Mouse (Mus musculus) midbrain, embryonic 14.5 days (tissue): ENCODE results near the gene Uckl1. TPM values are rescaled to one million over a fixed set of nuclear protein-coding genes. Genes with fewer than 3 reads are reported as not detected.

Experiments used
- ATAC-seq: fragments of 200-750 bp; cut with Nextera tagmentation; 2 replicates; pipeline ENCODE4 v1.8.0; 2017; ENCODE audit warnings: moderate number of reproducible peaks, moderate library complexity; ENCODE audit not compliant: low FRiP score, low TSS enrichment
- DNase-seq: peaks from one replicate; pipeline ENCODE4 v3.0.0-alpha.2; 2015
- H3K27ac ChIP-seq: fragments of 300-500 bp; sonication (generic); replicated peaks from 2 replicates; pipeline ENCODE4 v1.5.1; 2014; ENCODE audit warnings: mild to moderate bottlenecking, low read depth, low read length, moderate library complexity
- H3K27me3 ChIP-seq: fragments of 300-500 bp; sonication (generic); 2 replicates; pipeline ENCODE4 v1.6.1; 2014; ENCODE audit warnings: low read length, control low read depth, mixed read lengths; ENCODE audit not compliant: control insufficient read depth, insufficient read depth
- H3K36me3 ChIP-seq: fragments of 300-500 bp; sonication (generic); 2 replicates; pipeline ENCODE4 v1.6.1; 2014; ENCODE audit warnings: low read length, control low read depth; ENCODE audit not compliant: control insufficient read depth, insufficient read depth
- H3K4me1 ChIP-seq: fragments of 300-500 bp; sonication (generic); 2 replicates; pipeline ENCODE4 v1.6.1; 2014; ENCODE audit warnings: mild to moderate bottlenecking, antibody characterized with exemption, low read length, control low read depth; ENCODE audit not compliant: control insufficient read depth, insufficient read depth
- H3K4me2 ChIP-seq: fragments of 300-500 bp; sonication (generic); 2 replicates; pipeline ENCODE4 v1.6.1; 2014; ENCODE audit warnings: mild to moderate bottlenecking, low read length, moderate library complexity
- H3K4me3 ChIP-seq: fragments of 300-500 bp; sonication (generic); replicated peaks from 2 replicates; pipeline ENCODE4 v1.5.1; 2014; ENCODE audit warnings: low read depth, low read length
- H3K9ac ChIP-seq: fragments of 300-500 bp; sonication (generic); replicated peaks from 2 replicates; pipeline ENCODE4 v1.6.1; 2014; ENCODE audit warnings: mild to moderate bottlenecking, low read length, moderate library complexity
- H3K9me3 ChIP-seq: fragments of 300-500 bp; sonication (generic); 2 replicates; pipeline ENCODE4 v1.6.1; 2016; ENCODE audit warnings: low read length, control low read depth, mixed read lengths; ENCODE audit not compliant: control insufficient read depth
- WGBS: fragments of 180-500 bp; shearing (Covaris S2); extraction: QIAGEN DNeasy Blood & Tissue Kit; methylation state at CpG from one replicate; pipeline ENCODE4 v1.1.7; 2014; 5-methylcytosine and 5-hydroxymethylcytosine counted together
- polyA plus RNA-seq: library from polyadenylated mRNA; unstranded; fragments of >200 nt; fragmentation: Nextera tagmentation; extraction: Ambion mirVana; gene quantifications from 2 replicates; pipeline ENCODE4 v1.2.1, GENCODE M21; 2014

Uckl1 gene
- polyA plus RNA-seq, 1 experiment from 2014 or later = 61.0 TPM

DNA sequence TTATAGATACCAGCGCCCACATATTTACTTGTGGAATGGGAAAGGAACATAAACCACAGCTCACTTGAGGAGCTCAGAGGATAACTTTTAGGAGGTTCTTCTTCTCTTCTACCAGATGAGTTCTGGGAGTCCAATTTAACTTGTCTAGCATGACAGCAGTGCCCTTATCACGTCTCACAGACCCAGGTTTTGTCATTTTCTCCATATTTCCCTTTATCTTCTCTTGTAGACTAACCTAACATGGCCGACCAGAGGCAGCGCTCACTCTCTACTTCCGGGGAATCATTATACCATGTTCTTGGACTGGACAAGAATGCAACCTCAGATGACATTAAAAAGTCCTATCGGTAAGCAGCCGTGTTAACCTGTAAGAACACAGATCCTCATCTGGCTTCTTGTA lies 38.5 kb downstream of the Uckl1 start:
- Histone ChIP-seq H3K4me2 (no peak overlapping the region), H3K4me1 (no peaks in the 10 kb centered on the region), H3K27me3 (no peaks in the 10 kb centered on the region), H3K27ac (no peak overlapping the region), H3K36me3 (peaks cover 54% of the 10 kb centered on the region), H3K9me3 (no peaks in the 10 kb centered on the region), H3K4me3 (no peak overlapping the region), H3K9ac (no peak overlapping the region)
- DNase-seq = no peak
- no peak for ATAC-seq
- WGBS = 96% methylated on average over 7 of the region's 7 CpGs

DNA sequence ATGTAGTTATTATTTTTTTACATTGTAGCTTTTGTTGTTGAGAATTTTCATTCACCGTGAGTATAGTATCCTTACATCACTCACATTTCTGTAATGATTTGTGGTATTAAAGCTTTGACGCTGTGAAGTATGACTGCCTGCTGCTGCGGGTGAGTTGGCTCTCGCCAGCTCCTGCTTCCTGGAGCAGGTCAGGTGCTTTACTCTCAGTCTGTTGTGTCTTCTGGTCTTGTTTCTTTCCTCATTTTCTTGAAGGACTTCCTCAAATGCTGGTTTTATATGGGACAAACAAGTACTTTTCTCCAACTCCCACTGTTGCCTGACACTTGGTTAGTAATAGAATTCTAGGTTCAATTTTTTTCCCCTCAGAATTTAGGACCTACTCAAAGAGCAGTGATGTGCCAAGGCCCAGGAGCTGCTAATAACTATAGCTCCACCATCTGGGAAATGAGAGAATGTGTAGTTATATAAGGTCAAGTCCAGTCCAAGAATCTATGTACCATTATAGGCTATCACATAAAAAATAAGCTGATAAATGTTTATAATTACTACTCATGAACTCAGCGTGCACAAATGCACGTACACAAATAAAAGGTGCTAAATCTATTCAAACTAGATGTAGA lies 42.8 kb downstream of the Uckl1 start:
- no peaks in the 10 kb centered on the region for H3K4me1 ChIP-seq
- 94% methylated on average over 6 of the region's 6 CpGs for WGBS
- H3K4me3 ChIP-seq = no peak overlapping the region
- no peak overlapping the region for H3K4me2 ChIP-seq
- no peak for DNase-seq
- no peak for ATAC-seq
- no peak overlapping the region for H3K27ac ChIP-seq
- H3K27me3 ChIP-seq = no peaks in the 10 kb centered on the region
- no peak overlapping the region for H3K9ac ChIP-seq
- peaks cover 11% of the 10 kb centered on the region for H3K36me3 ChIP-seq
- no peaks in the 10 kb centered on the region for H3K9me3 ChIP-seq

DNA sequence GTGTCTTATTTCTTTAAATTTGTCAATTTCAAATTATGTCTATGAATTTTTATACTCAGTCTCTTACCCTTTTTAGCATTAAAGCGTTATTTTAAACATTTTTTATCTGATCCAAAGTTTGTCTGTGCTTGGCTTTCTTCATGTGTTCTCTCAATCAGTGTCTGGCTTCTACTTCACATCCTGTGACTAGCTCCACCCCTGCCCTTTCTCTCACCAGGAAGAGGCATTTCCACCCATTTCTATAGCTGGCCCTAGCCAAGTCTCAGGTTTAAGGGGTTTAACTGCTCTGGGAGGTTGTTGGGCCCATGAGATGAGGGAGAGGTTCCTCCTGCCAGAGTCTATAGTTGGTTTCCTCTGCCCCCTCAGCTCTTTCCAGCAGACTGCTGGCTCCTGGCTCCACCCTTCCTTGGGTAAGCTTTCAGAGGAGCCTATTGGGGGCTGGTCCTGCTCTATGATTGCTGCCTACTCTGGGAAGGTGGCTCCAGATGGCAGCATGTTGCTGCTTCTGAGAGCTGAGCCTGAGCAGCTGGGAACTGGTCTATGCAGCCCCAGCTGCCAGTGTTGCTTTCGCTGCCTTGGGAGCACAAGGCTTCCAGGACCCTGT lies 47.1 kb downstream of the Uckl1 start:
- H3K9me3 ChIP-seq = no peaks in the 10 kb centered on the region
- no peak overlapping the region for H3K4me3 ChIP-seq
- ATAC-seq (no peak), DNase-seq (peak; percentile 33)
- peak overlapping the region; percentile 34; the same call in 1 of the 2 replicates for H3K27ac ChIP-seq
- H3K9ac ChIP-seq = no peak overlapping the region
- no peak overlapping the region for H3K4me2 ChIP-seq
- H3K4me1 ChIP-seq = no peaks in the 10 kb centered on the region
- H3K27me3 ChIP-seq = no peaks in the 10 kb centered on the region
- H3K36me3 ChIP-seq = no peaks in the 10 kb centered on the region
- 80% methylated on average over 2 of the region's 2 CpGs for WGBS

DNA sequence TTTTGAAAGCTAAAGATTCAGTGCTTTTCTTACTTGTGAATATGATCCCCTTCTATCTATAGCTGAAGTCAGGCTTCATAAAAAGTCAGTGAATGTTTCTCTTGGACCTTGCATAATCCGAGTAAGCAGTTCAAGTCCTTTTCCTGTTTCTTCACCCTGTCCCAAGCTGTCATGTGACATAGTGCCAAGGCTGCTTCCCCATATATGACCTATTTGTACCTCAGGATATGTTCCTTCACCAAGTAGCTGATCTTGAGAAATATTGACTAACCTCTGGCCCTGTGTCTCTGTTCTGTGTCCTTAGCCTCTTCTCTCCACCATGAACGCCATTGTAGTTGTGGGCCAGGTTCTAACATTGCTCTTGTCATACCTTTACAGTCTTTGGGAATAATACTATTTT lies 48.3 kb downstream of the Uckl1 start:
- no peak for ATAC-seq
- H3K27ac ChIP-seq = no peak overlapping the region
- no peaks in the 10 kb centered on the region for H3K27me3 ChIP-seq
- H3K4me2 ChIP-seq = no peak overlapping the region
- H3K36me3 ChIP-seq = no peaks in the 10 kb centered on the region
- no peak for DNase-seq
- H3K9ac ChIP-seq = no peak overlapping the region
- WGBS = 93% methylated on average over 2 of the region's 2 CpGs
- H3K4me1 ChIP-seq = no peaks in the 10 kb centered on the region
- no peak overlapping the region for H3K4me3 ChIP-seq
- H3K9me3 ChIP-seq = no peaks in the 10 kb centered on the region

DNA sequence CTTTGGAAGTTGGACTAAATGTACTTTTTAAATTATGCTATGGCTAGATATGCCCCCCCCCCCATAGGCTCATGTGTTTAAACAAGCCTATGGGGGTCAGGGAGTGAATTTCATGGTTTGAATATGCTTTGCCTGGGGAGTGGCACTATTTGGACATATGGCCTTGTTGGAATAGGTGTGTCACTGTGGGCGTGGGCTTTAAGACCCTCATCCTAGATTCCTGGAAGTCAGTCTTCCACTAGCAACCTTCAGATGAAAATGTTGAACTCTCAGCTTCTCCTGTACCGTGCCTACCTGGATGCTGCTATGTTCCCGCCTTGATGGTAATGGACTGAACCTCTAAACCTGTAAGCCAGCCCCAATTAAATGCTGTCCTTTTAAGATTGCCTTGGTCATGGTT lies 52.1 kb downstream of the Uckl1 start:
- Histone ChIP-seq H3K4me1 (no peaks in the 10 kb centered on the region), H3K9ac (no peak overlapping the region), H3K36me3 (no peaks in the 10 kb centered on the region), H3K4me2 (no peak overlapping the region), H3K27me3 (no peaks in the 10 kb centered on the region), H3K9me3 (0 out of 2 replicates have a peak, but pooled peaks cover 5% of the 10 kb centered on the region), H3K4me3 (no peak overlapping the region), H3K27ac (no peak overlapping the region)
- WGBS = 94% methylated on average over 3 of the region's 3 CpGs
- no peak for DNase-seq
- no peak for ATAC-seq

DNA sequence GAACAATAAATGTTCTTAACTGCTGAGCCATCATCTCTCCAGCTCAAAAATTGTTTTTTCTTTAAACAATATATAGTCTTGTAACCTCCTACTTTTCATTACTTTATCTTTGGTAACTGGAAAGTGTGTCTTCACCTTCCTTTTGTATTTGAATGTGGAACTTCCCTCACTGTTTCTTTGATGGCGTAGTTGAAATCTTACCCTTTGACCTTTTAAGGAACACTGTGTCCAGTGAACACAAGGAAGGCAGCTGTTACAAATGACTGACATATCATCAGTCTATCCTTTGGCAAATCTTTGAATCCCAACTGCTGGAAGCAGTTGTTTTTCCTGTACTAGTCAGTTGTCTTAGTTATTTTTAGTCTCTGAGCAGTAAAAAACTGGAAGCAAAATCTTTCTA lies 55.6 kb downstream of the Uckl1 start:
- H3K4me1 ChIP-seq = no peaks in the 10 kb centered on the region
- ATAC-seq (no peak), DNase-seq (no peak)
- H3K9me3 ChIP-seq = 0 out of 2 replicates have a peak, but pooled peaks cover 5% of the 10 kb centered on the region
- no peaks in the 10 kb centered on the region for H3K27me3 ChIP-seq
- no peak overlapping the region for H3K4me2 ChIP-seq
- no peaks in the 10 kb centered on the region for H3K36me3 ChIP-seq
- no peak overlapping the region for H3K27ac ChIP-seq
- H3K4me3 ChIP-seq = no peak overlapping the region
- H3K9ac ChIP-seq = no peak overlapping the region
- 91% methylated on average over 1 of the region's 1 CpGs for WGBS

DNA sequence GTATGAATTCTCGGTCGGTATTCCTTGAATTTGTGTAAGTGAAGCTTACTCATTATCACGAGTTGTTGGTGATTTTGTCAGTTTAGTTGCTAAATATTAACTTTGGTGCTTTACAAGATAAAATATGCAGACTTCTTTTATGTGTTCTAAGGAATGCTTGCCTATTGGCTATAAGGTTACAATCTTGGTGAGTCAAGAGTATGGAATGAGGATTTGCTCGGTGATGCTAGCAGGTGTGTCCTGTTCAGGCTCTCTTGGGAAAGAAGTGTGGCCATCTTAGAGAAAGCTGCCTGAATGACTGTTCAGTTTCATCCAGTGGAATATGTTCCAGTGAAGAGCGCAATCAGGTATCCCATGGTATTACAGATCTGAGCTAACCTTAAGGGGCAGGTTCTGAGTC lies 59.2 kb downstream of the Uckl1 start:
- H3K9me3 ChIP-seq = no peaks in the 10 kb centered on the region
- H3K27me3 ChIP-seq = no peaks in the 10 kb centered on the region
- H3K4me3 ChIP-seq = no peak overlapping the region
- H3K27ac ChIP-seq = no peak overlapping the region
- H3K36me3 ChIP-seq = no peaks in the 10 kb centered on the region
- 94% methylated on average over 5 of the region's 5 CpGs for WGBS
- ATAC-seq = no peak
- H3K4me2 ChIP-seq = no peak overlapping the region
- H3K4me1 ChIP-seq = peaks cover 13% of the 10 kb centered on the region
- no peak for DNase-seq
- no peak overlapping the region for H3K9ac ChIP-seq

DNA sequence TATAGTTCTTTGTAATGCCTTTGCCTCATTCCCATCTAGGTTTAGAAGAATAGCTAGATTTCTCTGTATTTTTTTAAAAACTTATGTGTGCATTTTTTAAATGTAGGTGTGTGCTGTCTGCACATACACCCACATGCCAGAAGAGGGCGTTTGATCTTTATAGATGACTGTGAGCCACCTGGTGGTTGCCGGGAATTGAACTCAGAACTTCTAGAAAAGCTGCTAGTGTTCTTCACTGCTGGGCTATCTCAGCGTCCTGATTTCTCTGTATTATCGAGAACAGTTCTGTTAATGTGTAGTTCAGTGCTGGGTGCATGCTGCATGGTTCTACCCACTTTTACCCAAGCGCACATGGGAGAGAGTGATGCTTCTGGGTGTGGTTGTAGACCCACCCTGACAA lies 61.9 kb downstream of the Uckl1 start:
- peak; percentile 40 for DNase-seq
- Histone ChIP-seq H3K4me1 (peaks cover 24% of the 10 kb centered on the region), H3K9me3 (no peaks in the 10 kb centered on the region), H3K27me3 (no peaks in the 10 kb centered on the region), H3K4me3 (no peak overlapping the region), H3K27ac (no peak overlapping the region), H3K9ac (no peak overlapping the region), H3K36me3 (peaks cover under 1% of the 10 kb centered on the region; the same call in 1 of the 2 replicates), H3K4me2 (no peak overlapping the region)
- ATAC-seq = no peak
- 74% methylated on average over 5 of the region's 5 CpGs for WGBS

DNA sequence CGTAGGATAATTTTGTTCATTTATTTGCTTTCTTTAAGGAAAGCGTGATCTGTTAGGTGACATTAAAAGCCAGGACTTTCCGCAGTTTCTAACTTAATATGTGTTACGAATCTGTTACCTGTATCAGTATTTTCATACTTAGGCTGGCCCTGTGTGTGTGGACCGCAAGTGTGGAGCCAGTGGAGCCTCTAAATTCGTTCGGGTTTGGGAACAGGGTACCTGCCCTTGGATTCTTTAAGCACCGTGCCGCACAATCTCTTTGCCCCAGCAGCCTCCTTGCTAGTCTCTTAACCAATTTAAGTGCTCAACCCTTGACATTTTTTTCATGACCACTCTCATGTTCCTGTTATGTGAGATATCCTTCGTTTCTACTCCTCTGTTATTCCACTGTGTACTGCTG lies 63.2 kb downstream of the Uckl1 start:
- peak overlapping the region; percentile 89 for H3K9ac ChIP-seq
- DNase-seq = no peak
- ATAC-seq = no peak

More for the DNA sequence above, 63.2 kb downstream of the Uckl1 start:
- Histone ChIP-seq H3K27me3 (no peaks in the 10 kb centered on the region), H3K36me3 (peaks cover 14% of the 10 kb centered on the region), H3K4me2 (peak overlapping the region; percentile 67), H3K4me3 (peak overlapping the region; percentile 94), H3K9me3 (no peaks in the 10 kb centered on the region), H3K4me1 (peaks cover 24% of the 10 kb centered on the region), H3K27ac (no peak overlapping the region)
- WGBS = 70% methylated on average over 10 of the region's 10 CpGs
